Mouse (Mus musculus) thymus, postnatal 4 days (tissue): Measurements from ENCODE around the gene Ppp1r9b.
A peak's percentile ranks its signal among the peaks of the same experiment; 100 is the strongest.

Experiments
- DNase-seq: peaks from one replicate; pipeline ENCODE4 v3.0.0; 2021

Gene Ppp1r9b

DNA sequence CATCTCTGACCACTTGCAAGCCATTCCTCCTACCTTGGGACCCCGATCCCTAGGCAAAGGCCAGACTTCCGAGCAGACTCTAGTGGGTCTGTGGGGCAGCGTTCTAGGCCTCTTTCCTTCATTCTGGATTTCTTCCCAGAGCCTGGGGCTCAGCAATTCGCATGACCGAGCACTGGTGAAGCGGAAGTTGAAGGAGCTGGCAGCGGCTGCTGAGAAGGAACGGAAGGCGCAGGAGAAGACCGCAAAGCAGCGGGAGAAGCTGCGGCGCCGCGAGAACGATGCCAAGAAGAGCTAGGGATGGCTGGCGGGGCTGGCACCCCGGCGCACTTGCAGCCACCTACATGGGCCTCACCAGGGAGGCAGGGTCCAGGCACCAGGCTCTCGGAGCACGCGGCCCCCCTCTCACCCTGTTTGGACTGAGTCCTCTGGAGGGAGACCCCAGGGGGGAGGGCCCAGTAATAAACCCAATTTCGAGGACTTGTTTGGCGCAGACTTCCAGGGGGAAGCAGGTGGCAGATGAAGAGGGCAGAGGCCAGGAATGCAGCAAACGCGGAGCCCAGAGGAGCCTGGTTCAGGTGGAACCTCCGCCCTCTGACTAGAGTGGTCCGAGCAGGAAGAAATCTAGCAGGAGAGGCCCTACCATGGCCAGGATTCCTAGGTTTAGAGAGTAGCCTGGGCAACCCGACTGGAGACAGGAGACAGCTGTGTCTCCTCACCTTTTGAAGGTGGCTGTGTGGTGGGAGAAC is 33.8 kb downstream of the Ppp1r9b start:
- DNase-seq: no peak

DNA sequence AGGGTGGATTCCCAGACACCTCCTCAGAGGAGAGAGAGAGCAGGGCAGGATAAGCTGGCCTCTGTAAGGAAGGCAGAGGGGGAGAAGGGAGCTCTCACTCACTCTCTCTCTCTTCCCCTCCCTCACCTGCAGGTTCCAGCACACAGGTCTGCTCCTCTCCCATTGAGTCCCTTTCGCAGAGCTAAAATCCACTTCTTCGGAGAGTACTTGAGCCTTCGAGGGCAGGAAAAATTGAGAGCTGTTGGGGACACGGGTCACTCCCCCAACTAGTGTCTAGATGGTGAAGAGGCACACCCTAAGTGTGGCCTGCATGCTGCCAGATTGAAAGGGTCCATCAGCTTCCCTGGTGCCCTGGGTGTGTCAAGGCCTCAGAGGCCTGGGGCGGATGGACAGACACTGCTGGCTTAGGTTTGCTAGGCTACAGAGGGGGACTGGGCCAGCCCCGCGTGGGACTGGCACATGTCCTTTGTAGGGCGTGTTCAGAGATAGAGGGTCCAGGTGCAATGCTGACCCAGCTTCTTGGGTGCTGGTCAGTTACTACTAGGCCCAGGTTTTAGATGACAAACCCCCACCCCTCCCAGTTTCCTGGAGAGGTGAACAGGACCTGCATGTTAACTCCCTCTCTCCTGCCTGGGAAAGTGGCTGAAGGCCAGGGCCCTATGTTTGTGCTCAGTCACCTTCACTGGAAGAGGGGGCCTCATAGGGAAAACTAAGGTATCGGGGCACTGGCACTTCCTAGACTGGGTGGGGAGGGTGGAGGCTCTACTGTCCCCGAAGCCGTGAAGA is 34.6 kb downstream of the Ppp1r9b start:
- no peak for DNase-seq

DNA sequence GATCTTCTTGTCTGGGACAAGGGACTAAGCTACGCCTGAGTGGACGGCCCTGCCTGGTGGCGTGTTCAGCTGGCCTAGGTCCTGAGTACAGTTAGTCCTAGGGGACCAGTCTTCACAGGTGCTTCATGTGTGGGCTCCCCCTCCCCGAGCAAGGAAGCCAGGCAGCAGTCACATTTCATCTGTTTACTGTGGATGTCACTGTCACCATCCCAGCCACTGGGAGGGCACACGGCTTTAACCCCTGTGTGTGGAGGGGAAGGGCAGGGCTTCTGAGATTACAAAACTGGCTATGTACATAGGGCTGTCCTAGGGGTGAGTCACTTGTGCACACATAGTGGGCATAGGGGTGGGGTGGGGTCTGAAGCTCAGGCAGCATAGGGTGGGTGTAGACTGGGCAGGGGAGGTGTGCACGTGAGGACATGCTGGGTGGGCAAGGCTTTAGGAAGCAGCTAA is 35.3 kb downstream of the Ppp1r9b start:
- DNase-seq: no peak

DNA sequence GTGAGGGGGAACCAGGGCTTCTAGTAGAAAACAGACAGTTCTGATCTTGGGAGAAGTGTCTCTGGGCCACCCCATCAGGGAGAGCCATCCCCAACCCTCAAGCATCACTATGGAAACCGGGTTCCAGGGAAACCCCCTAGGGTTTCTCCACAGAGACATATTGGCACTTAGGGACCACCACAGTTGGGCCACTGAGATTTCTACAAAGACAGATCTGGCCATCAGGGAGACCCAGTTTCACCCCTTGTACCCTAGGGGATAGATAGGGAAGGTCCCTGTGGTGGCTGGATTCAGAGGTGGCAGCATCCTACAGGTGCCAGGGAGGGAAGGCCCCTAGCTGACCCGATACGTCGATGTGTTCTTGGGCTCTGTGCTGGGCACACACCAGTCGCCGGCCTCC is 36.0 kb downstream of the Ppp1r9b start:
- DNase-seq: no peak

DNA sequence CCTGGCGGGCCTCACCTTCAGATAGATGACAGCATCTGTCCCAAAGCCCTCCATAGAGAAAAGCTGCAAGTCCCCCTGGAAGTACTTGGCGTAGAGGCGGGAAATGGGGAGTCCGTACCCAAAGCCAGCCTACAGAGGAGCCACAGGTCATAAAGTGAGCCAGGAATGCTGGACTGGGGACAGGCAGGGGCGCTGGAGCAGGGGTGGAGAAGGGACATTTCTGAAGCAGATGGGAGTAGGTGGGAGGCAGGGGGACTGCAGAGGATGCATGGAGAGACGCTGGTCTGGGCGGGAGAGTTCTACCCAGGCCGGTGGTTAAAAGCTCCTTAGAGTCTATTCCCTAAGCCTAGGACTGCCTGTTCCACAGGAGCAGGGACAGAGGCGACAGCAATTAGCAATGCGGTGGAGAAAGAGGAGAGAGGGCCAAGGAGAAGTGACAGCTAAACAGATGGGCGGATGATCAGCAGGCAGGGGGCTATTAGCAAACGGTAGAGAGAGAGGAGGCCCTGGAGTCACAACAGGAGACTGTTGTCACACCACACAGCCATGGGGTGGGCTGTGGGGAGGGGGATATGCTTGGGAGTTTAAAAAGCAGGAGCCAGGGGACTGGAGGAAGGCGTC is 37.1 kb downstream of the Ppp1r9b start:
- no peak for DNase-seq

DNA sequence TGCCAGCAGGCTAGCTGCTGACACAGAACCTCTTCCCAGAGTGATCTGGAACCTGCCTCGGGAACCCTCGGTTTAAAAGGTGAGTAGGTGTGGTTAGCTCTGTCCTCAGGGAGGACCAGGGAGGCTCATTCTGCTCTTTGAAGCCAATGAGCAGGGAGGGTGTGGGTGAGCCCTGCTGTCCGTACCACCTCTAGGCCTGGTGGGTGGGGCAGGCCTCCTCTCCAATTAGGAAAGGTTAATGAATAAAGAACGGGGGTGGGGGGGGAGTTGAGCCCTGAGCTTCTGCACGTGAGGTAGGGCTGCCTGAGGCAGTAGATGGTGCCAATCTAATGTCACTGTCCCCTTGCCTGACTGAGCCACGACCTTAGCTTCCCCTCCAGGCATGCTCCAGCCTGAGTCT is 42.1 kb downstream of the Ppp1r9b start:
- no peak for DNase-seq

DNA sequence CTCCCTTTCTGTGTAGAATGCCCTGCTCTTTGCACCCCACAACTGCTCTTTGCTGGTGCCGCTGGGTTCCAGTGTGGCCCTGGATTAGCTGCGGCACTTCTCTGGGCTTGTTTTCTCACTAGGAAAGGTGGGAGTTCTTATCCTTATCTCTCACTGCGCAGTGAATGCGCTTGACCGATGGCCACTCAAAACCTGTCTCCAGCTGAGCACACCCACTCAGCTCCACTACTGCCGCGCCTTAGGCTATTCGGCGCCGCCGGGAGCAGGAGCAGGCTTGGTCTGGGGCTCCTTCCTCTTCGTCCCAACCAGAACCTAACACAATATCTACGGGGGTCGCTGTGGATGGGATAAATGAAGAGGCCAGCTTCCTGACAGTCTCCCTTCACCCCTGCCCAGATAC is 42.8 kb downstream of the Ppp1r9b start:
- DNase-seq: no peak

DNA sequence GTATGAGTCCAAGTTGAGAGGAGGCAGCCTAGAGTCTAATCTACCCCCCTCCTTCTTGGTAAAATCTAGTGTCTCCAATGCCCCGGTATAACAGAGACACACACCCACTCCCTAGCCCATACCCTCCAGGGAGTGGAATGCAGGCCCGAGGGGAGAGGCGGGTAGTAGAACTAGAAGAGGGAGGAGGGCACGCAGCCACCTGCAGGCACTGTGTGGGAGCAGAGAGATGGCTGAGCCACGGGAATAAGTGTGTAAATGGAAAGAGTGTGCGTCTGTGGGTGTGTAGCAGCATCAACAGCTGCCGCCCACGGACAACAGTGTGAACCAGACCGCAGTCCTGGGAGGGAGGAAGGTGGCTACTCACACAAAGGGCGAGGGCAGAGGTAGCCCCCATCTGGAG is 44.1 kb downstream of the Ppp1r9b start:
- no peak for DNase-seq

DNA sequence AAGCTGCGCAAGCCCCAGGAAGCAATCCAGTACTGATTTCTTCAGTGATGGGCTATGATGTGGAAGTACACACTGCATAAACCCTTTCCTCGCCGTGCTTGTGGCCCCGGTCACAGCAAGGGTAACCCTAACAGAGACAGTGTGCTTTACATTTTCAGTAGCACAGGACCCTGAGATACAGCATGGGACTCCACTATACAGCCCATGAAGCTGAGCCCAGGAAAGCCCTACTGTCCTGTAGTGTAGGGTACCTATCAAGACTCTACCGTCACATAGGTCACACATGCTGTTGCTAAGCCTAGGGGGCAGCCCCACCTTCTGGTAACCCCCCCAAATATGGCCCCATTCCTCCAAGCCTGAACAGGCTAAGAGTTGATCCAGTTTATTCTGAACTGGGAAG is 45.7 kb downstream of the Ppp1r9b start:
- no peak for DNase-seq

DNA sequence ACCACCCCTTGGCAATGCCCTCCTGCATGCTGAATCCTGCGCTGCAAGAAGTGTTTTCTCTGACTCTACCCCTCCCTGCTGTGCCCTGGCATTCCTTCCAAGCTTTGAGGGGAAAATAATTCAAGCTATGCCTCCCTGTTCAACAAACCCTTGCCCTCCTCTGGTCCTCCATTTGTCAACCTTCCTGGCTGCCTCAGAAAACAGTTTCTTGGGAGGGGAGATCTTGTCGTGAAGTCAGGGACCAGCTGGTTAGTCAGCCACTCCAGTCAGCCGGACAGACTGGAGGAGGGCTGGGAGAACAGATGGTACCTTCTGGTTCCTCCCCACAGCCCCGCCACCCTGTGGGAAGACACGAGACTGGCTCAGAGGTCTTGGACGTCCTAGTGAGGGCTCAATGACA is 46.5 kb downstream of the Ppp1r9b start:
- DNase-seq: no peak

DNA sequence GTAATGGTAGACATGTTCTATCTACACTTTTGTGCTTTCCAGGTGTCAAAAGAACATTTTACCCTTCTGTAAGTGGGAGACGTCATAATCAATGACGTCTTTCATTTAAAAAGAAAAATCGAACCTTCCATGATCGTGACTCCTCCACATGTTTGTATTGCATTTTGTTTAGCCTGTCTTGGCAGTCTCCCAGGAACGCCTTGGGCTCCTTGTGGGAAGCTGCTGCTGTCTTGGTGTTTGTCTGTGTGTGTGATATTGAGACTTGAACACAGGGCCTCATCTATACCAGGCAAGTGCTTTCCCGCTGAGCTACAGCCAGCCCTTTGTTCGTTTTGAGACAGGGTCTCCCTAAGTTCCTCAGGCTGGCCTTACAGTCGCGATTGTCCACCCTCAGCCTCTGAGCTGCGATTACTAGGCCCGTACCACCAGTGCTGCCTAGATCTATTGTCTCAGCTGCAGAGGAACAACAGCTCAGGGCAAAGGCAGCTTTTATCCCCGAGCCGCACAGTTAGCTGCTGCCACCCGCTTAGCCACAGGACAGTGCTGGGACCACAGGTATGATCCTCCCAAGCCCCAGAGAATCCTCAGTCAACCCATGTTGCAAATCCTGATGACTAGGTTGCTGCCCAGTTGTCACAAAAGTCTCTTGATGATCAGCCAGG is 47.5 kb downstream of the Ppp1r9b start:
- no peak for DNase-seq

DNA sequence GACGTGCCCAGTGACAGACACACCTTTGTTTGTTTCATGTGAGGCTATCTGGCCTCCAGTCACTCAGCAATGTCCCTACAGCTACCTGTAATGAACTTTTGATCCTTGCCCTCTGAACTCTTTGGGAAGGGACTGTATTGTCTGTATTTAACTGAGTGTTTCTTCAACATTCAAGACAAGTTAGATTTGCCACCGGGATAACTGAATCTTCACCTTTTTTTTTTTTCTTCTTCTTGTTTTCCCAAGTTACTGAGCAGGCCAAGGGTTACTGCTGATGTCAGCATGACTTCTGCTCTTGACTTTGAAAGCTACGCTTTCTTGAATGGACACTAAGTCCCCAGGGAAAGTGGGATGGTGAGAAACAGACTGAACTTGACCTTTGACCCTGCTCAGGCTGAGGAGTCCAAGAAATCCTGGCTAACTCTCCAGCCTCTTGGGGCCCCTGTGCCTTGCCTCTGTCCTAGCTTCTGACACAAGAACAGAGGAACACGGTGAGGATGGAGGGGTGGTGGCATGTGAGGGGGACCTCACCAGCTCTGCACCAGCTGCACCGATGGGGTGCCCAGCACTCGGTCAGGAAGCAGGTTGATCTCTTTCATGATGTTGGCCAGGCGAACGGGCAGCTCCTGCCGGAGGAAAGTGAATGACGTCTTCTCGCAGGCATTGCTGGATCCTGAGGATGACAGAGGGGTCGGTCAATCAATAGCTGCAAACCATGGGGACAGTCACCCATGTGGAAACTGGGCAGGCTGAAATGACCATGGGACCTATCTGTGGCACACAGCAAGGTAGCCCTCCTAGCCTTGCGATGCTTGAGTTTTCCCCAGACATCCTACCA is 48.2 kb downstream of the Ppp1r9b start:
- no peak for DNase-seq

DNA sequence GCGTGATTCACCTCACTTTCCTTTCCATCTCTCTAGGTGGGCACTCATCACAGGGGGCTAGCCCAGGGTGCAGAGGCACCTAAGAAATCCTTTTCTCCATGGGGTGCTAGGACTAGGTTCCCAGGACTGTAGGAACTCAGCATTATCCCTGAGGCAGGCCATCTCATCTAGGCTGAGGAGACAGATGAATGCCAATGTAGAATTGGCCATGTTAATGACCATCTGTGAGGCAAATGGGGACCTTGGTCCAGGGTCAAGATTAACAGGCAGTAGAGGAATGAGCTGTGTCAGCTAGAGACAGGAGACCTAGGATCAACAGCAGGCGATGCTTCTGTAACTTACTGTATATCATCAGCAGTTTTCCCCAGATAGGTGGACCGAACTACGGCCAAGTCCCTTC is 48.9 kb downstream of the Ppp1r9b start:
- DNase-seq: no peak

DNA sequence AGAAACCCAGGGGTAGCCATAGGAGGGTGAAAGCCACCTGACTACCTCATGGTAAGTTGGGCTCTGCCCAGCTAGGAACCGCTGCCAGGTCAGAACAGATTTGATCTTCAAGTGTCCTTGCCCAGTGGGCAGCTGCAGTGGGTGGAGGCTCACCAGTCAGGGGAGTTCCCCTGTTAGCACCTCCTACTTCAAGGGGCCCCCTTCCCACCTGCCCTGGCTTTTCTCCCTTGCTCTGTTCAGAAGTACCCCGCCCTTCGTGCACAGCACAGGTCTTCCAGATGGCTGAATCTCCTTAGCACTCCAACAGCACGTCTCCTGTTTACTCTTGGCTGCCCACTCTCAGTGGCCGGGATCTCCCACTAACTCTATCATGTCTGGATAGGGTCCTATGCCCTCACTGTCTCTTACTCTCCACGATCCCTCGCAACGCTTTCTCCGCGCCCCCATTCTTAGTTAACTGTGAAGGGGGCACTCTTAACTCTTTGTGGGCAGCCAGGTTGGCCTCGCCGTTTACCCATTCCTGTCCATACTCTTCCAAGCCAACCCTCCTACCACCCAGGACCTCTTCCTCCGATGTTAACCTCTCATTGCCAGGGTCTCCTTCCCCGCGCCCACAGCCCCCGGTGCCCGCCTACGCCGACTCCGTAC is 49.8 kb downstream of the Ppp1r9b start:
- peak; percentile 49 for DNase-seq

DNA sequence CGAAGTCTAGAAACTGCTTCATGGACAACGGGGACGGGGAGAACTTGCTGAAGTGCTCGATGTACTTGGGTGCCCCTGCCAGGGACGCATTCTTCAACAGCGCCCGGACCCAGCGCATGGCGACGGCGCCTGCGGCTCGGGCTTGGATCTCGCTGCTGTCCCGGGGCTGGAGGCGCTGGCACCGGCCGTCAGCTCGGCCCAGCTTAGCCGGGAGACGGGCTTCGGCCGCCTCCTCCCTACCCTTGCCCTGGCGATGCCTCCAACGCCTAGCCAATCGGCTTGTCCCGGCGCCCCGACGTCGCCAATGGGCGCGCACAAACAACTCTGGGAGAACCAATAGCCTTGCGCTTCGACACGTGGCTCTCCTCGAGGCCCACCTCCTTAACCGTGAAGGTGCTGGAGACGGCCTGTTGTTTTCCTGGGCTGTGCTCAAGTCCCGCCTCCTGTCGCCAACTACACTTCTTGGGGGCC is 50.3 kb downstream of the Ppp1r9b start, which contains the start of gene Pdk2:
Gene Pdk2, minus strand, starts transcription at position 216 of the 471 bp plus-strand sequence.
- peak; percentile 90 for DNase-seq

DNA sequence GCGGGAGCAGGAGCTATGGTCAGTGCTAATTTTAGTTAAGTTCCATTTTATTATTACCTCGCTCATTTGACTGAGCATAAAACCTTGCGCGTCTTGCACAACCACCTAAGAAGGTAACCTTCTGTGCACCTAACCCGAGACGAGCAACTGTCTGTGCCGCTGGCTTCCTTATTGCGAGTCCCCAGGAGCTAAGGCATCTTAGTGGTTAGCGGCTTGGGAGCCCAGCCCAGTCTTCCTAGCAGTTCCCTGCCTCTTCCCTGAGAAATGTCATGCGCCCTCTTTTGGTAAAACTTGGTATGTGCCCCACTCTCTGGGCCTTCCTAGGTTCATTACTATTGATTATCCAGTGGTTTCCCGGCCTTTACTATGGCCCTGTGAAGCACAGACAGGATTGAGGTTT is 51.3 kb downstream of the Ppp1r9b start:
- peak; percentile 75 for DNase-seq

DNA sequence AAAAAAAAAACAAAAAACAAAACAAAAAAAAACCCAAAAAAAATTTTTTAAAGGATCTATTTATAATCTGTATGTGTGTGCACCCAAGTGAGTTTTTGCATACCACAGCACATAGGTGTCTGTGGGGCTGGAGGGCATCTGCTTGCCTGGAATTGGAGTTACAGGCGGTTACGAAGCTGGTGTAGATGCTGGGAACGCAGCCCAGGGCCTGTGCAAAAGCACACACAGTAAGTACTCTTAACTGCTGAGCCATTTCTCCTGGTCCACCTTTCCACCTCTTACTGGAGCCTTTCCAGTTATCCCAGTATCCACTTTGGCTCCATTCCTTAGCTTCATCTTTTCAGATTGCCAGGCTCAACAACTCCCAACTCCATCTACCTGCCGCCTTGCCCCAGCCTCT is 52.2 kb downstream of the Ppp1r9b start:
- no peak for DNase-seq

DNA sequence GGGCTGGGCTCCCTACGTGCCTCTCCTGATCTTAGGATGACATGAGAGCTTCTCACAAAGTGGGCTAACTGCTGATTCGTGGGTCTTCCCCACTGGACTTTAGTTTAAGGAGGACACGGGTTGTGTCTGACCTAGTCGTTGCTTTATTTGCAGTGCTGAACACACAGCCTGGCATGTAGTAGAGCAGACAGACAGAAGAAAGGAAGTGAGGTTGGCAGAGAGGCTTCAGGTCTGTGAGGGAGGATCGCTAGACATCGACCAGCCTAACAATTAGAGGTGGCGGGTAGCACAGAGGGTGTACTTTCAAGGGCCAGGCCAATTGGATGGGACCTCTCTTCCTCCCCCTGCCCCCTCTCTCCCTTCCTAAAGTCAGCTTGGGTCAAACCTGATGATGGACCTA is 52.8 kb downstream of the Ppp1r9b start:
- DNase-seq: no peak

DNA sequence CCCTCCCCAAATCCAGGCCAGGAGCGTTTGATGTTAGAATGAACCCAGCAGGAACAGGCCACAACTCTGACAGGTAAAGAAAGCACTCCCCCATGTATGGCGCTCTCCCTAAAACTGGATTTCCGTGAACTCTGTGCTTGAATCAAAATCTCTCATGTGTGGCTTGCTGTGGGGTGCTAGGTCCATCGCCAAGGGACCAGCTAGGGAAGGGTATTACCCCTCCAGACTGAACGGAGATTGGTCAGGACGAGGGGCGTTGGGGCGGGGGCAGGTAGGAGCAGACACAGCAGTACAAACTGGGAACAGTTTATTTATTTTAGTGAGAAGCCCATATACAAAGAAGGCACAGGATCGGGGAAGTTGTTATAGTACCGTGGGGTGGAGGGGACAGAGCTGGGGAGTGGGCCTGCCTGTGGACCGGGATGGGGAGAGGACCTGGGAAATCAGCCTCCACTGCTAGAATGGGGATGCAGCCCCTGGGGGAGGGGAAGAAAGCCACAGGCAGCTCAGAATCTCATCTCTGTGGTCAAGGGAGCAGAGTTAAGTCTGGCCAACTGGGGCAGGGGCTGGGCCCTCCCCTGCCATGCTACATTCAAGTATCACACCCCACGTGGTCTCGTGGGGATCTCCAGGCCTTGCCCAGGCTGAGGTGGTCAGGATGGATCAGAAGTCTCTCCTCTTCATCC is 53.5 kb downstream of the Ppp1r9b start:
- DNase-seq: no peak

DNA sequence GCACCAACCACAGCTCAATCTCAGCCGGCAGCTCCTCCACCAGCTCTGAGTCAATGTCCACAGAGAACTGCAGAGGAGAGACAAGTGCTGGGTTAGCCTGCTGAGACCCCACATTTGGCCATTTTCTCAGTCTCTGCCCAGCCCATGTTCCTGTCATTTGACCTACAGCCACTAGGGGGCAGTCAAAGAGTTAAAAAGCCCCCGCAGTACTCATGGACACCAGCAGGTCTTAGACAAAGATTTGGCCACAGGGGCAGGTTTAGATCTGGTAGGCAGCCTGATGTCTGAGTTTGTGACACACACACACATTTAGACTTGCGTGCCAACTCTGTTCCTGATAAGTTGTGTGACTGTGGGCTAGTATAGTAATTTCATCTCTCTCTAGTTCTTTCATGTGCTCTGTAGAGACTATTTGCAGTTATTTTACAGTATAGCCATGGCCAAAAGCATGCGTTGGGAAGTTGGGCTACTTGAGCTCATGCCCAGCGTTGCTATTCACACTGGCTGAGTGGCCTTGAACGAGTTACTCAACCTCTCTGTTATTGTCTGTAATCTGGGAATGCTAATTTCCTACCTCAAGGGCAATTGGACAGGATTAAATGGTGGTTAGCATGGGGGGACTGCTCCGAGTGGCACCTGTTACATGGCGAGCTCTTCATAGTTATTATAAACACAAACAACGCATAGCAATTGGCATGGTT is 56.3 kb downstream of the Ppp1r9b start:
- DNase-seq: peak; percentile 66
